Mouse (Mus musculus) brain, embryonic 14.5 days (tissue): ENCODE results near the gene Gm42372.

Experiments
- CTCF ChIP-seq: fragments of 200-500 bp; IDR thresholded peaks from 2 replicates; pipeline ENCODE4 v1.5.1; 2012; ENCODE audit warnings: inconsistent platforms, mild to moderate bottlenecking, moderate library complexity, borderline replicate concordance; ENCODE audit not compliant: insufficient read depth, insufficient read length; ENCODE audit errors: extremely low read depth
- POLR2A ChIP-seq: fragments of 200-500 bp; IDR thresholded peaks from 2 replicates; pipeline ENCODE4 v1.6.1; 2012; ENCODE audit warnings: mild to moderate bottlenecking, inconsistent platforms, borderline replicate concordance; ENCODE audit not compliant: poor library complexity, insufficient read depth, insufficient read length, severe bottlenecking; ENCODE audit errors: extremely low read depth

- no peak for TF ChIP-seq POLR2A
- TF ChIP-seq CTCF, result no peak
Observed at GRCm38 (mm10) chr7:16978173-16978572, 4.7 kb upstream of the Gm42372 start.
